Mouse (Mus musculus): ENCODE results near the gene Slc25a45. TPM values are rescaled to one million over a fixed set of nuclear protein-coding genes. Genes with fewer than 3 reads are reported as not detected.
A peak's percentile ranks its signal among the peaks of the same experiment; 100 is the strongest.

Slc25a45 gene
- 2.1 and 6.0 TPM in 2 replicates for total RNA-seq (2014; rRNA removed)
- polyA plus RNA-seq (2015; fragmentation: Nextera tagmentation; extraction: Ambion mirVana): 1.8 and 2.8 TPM in 2 replicates

GRCm38 (mm10) chr19:5877618-5878361 is at the start of gene Slc25a45:
Gene Slc25a45, plus strand, starts transcription at chr19:5877808.
- no peaks in the 10 kb centered on the region for H3K27me3 ChIP-seq (ENCODE audit: insufficient read depth, low read length)
- H3K9me3 ChIP-seq (ENCODE audit: low read length): no peaks in the 10 kb centered on the region
- ATAC-seq (peak; percentile 66), DNase-seq (ENCODE audit: low spot score) (peak; percentile 81)
- H3K36me3 ChIP-seq (ENCODE audit: insufficient read depth, low read length): no peaks in the 10 kb centered on the region
- H3K4me2 ChIP-seq (ENCODE audit: low read depth, low read length): peak within 1 kb of the TSS; percentile 28; the same call in 1 of the 2 replicates
- no peak within 1 kb of the TSS for H3K4me3 ChIP-seq (ENCODE audit: low read length)
- 46% methylated on average over 15 of the region's 15 CpGs for WGBS
- peak within 1 kb of the TSS; percentile 65 for H3K27ac ChIP-seq
- H3K9ac ChIP-seq (replicated peaks; ENCODE audit: low read length): peak within 1 kb of the TSS; percentile 22; the same call in 1 of the 2 replicates
- H3K4me1 ChIP-seq (ENCODE audit: insufficient read depth, low read length): peaks cover 14% of the 10 kb centered on the region
- peak; percentile 89 for TF ChIP-seq CTCF (IDR thresholded peaks at IDR 0.05; ENCODE audit: low read depth)

GRCm38 (mm10) chr19:5828155-5828554 is 49.5 kb upstream of the Slc25a45 start:
- no peak overlapping the region for H3K9ac ChIP-seq (replicated peaks; ENCODE audit: low read length)
- no peak for TF ChIP-seq CTCF (IDR thresholded peaks at IDR 0.05; ENCODE audit: low read depth)
- peaks cover 8% of the 10 kb centered on the region; the same call in 1 of the 2 replicates for H3K4me1 ChIP-seq (ENCODE audit: insufficient read depth, low read length)
- DNase-seq (ENCODE audit: low spot score) (no peak), ATAC-seq (no peak)
- no peaks in the 10 kb centered on the region for H3K9me3 ChIP-seq (ENCODE audit: low read length)
- no peaks in the 10 kb centered on the region for H3K27me3 ChIP-seq (ENCODE audit: insufficient read depth, low read length)
- 88% methylated on average over 3 of the region's 3 CpGs for WGBS
- H3K36me3 ChIP-seq (ENCODE audit: insufficient read depth, low read length): no peaks in the 10 kb centered on the region
- no peak overlapping the region; the same call in 1 of the 2 replicates for H3K27ac ChIP-seq
- H3K4me2 ChIP-seq (ENCODE audit: low read depth, low read length): no peak overlapping the region
- no peak overlapping the region for H3K4me3 ChIP-seq (ENCODE audit: low read length)

GRCm38 (mm10) chr19:5828905-5829304 is 48.7 kb upstream of the Slc25a45 start:
- no peak overlapping the region for H3K9ac ChIP-seq (replicated peaks; ENCODE audit: low read length)
- H3K9me3 ChIP-seq (ENCODE audit: low read length): no peaks in the 10 kb centered on the region
- 0 out of 2 replicates have a peak, but pooled peaks cover 5% of the 10 kb centered on the region for H3K4me1 ChIP-seq (ENCODE audit: insufficient read depth, low read length)
- H3K27ac ChIP-seq: no peak overlapping the region
- no peaks in the 10 kb centered on the region for H3K27me3 ChIP-seq (ENCODE audit: insufficient read depth, low read length)
- H3K4me3 ChIP-seq (ENCODE audit: low read length): no peak overlapping the region
- no peak for ATAC-seq
- no peaks in the 10 kb centered on the region for H3K36me3 ChIP-seq (ENCODE audit: insufficient read depth, low read length)
- DNase-seq (ENCODE audit: low spot score): no peak
- no peak overlapping the region for H3K4me2 ChIP-seq (ENCODE audit: low read depth, low read length)
- 89% methylated on average over 7 of the region's 7 CpGs for WGBS
- TF ChIP-seq CTCF (IDR thresholded peaks at IDR 0.05; ENCODE audit: low read depth): no peak

- TF ChIP-seq CTCF (IDR thresholded peaks at IDR 0.05; ENCODE audit: low read depth): no peak
- Histone ChIP-seq H3K4me1 (ENCODE audit: insufficient read depth, low read length) (no peaks in the 10 kb centered on the region), H3K4me2 (ENCODE audit: low read depth, low read length) (no peak overlapping the region), H3K27ac (no peak overlapping the region), H3K36me3 (ENCODE audit: insufficient read depth, low read length) (no peaks in the 10 kb centered on the region), H3K9me3 (ENCODE audit: low read length) (no peaks in the 10 kb centered on the region), H3K4me3 (ENCODE audit: low read length) (no peak overlapping the region), H3K9ac (replicated peaks; ENCODE audit: low read length) (no peak overlapping the region), H3K27me3 (ENCODE audit: insufficient read depth, low read length) (no peaks in the 10 kb centered on the region)
- 65% methylated on average over 19 of the region's 19 CpGs for WGBS
- ATAC-seq (no peak), DNase-seq (ENCODE audit: low spot score) (no peak)
Measured at GRCm38 (mm10) chr19:5829958-5830615, 47.5 kb upstream of the Slc25a45 start.

GRCm38 (mm10) chr19:5830776-5831175 is 46.8 kb upstream of the Slc25a45 start:
- Histone ChIP-seq H3K27me3 (ENCODE audit: insufficient read depth, low read length) (no peaks in the 10 kb centered on the region), H3K4me3 (ENCODE audit: low read length) (no peak overlapping the region), H3K4me1 (ENCODE audit: insufficient read depth, low read length) (no peaks in the 10 kb centered on the region), H3K27ac (no peak overlapping the region), H3K36me3 (ENCODE audit: insufficient read depth, low read length) (no peaks in the 10 kb centered on the region), H3K9ac (replicated peaks; ENCODE audit: low read length) (no peak overlapping the region), H3K4me2 (ENCODE audit: low read depth, low read length) (no peak overlapping the region), H3K9me3 (ENCODE audit: low read length) (no peaks in the 10 kb centered on the region)
- DNase-seq (ENCODE audit: low spot score) (no peak), ATAC-seq (no peak)
- TF ChIP-seq CTCF (IDR thresholded peaks at IDR 0.05; ENCODE audit: low read depth): no peak
- 94% methylated on average over 7 of the region's 7 CpGs for WGBS

- ATAC-seq (no peak), DNase-seq (ENCODE audit: low spot score) (no peak)
- H3K27me3 ChIP-seq (ENCODE audit: insufficient read depth, low read length): no peaks in the 10 kb centered on the region
- no peak overlapping the region for H3K9ac ChIP-seq (replicated peaks; ENCODE audit: low read length)
- H3K27ac ChIP-seq: no peak overlapping the region
- H3K36me3 ChIP-seq (ENCODE audit: insufficient read depth, low read length): no peaks in the 10 kb centered on the region
- no peaks in the 10 kb centered on the region for H3K9me3 ChIP-seq (ENCODE audit: low read length)
- no peak overlapping the region for H3K4me2 ChIP-seq (ENCODE audit: low read depth, low read length)
- WGBS: 87% methylated on average over 11 of the region's 11 CpGs
- no peaks in the 10 kb centered on the region for H3K4me1 ChIP-seq (ENCODE audit: insufficient read depth, low read length)
- TF ChIP-seq CTCF (IDR thresholded peaks at IDR 0.05; ENCODE audit: low read depth): no peak
- no peak overlapping the region for H3K4me3 ChIP-seq (ENCODE audit: low read length)
Measured at GRCm38 (mm10) chr19:5831224-5831957, 46.2 kb upstream of the Slc25a45 start.

Measured in hindbrain, postnatal 0 days (tissue).